Mouse (Mus musculus): ENCODE measurements at regions not wholly inside any gene's neighbourhood (a gene's known extent, or its start where the extent isn't known, plus 50 kb on each side); places are given as distances from the start of the nearest gene placed in this dataset.

GRCm38 (mm10) chr10:21218431-21218830 lies 57.6 kb upstream of the Myb start:
- no peak for DNase-seq (ENCODE audit: low read depth)

DNA sequence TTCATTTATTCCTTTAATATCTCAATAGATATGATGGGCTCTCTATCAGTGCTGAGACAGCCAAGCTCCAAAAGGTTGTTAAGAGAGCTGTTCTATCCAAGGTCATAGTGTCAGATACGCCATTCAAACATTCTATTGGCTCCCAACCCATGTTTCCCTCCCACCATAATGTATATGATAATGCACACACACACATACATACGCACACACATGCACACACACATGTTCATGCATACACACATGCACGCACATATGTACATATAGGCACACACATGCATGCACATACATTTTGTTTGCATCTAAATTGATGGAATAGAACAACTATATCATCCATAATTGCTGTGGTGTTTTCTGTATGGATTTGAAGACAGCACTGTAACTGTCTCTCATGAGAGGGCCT lies 60.0 kb upstream of the Myb start:
- DNase-seq (ENCODE audit: low read depth): no peak

DNA sequence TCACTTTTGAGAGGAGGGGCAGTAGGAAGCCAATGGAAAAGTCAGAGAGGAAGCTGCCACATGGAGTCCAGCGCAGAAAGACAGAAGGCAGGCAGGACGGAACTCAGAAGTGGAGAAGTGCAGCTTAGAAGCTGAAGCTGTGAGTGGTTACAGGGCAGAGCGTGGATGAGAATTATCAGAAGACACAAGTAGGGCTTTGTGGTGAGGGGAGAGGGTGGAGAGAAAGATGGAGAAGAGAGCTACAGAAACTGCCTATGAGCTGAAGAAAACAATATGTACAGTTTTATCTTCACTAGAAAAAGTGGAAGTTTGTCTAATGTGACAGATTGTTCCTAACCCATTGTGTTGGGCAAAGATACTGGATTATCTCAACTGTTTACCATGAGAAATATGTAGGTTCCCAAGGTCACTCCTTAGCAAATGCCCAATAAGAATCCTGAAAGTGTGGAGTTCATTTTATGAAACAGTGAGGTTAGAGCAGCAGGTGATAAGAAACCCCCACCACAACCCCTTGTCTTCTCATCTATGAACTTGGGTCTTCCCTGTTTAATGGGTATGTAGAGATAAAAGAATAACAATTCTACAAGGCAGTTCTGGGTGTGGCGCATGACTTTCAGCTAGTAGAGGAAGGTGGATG lies 60.6 kb upstream of the Myb start:
- no peak for DNase-seq (ENCODE audit: low read depth)

GRCm38 (mm10) chr10:21222104-21223034 lies 61.6 kb upstream of the Myb start:
- DNase-seq (ENCODE audit: low read depth): no peak

- DNase-seq (ENCODE audit: low read depth): no peak
These were observed 62.5 kb upstream of the Myb start for GRCm38 (mm10) chr10:21223104-21223910.

DNA sequence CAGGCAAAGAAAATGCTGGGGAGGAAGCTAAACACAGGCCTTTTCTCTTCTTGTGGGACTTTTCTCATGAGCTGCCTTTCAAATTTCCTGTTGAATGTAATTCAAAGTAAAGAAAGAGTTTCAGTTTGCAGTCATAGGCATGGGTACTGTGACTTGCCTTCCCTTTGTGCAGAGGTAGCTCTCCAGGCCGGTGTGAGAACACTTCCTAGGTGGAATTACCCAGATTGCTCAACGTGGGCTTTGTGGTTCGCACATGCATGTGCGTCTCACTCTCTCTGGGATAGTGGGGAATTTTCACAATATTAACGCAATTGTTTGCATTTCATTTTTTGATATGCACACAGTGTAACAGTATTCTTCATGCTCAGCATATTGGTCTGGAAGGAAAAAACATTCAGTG lies 63.4 kb upstream of the Myb start:
- no peak for DNase-seq (ENCODE audit: low read depth)

- DNase-seq (ENCODE audit: low read depth): no peak
These were observed 65.4 kb upstream of the Myb start for GRCm38 (mm10) chr10:21226210-21226609.

DNA sequence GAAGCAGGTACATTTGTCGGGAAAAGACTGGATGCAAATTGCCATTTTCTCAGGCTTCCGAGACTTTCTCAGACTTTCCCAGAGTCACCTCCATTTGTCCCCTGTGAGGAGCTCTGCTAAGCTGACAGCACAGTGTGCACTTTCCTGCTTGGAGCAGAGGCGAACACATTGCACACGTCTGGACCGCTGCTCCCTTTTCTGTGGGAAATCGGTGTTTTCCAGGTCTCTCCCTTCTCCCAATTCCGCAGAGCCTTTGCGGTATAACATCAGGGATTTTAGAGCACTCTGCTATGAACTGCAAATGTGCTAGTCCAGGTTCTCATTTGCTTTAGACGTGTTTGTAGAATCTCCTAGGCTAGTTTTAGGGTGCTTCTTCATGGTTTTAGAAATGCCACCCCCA lies 67.0 kb upstream of the Myb start:
- no peak for DNase-seq (ENCODE audit: low read depth)

DNA sequence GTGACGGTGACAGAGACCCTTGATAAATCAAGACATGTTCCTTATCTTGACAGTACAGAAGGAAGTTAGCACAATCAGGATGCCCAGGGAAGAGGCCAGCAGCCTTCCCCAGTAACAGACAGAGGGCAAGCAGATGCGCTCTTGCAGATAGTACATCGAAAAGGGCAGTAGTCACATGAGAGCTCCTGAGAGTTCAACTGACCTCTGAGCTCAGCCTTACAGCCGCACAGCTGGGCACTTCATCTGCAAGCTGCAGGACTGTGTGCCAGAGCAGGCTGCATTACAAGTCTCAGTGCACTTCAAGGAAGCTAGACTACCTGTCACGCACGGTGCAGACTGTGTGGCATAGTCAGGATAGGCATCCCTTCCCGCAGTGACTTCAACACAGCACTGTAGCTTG lies 67.2 kb upstream of the Hbs1l start:
- peak; percentile 87 for DNase-seq (ENCODE audit: low read depth)

DNA sequence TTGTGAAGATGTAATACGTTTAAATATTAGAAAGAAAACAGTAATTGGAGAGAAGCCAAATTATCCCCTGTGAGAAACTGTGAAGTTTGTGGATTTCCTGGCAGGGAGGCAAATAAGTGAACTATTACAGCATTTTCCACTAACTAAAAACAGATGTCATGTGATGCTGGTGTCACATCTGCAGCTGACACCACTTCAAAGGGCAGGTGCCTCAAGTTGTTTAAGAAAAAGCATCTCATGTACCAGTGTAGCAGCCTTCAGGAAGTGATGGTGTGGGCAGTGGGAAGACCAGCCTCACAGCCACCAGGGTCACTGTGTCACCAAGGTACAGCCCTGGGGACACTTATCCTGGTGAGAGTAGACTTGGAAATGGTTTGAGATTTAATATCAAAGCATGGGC lies 60.6 kb upstream of the Hbs1l start:
- peak; percentile 31 for DNase-seq (ENCODE audit: low read depth)

- DNase-seq (ENCODE audit: low read depth): no peak
These were observed 58.8 kb upstream of the Hbs1l start for GRCm38 (mm10) chr10:21237000-21237399.

GRCm38 (mm10) chr10:21239451-21239850 lies 56.3 kb upstream of the Hbs1l start:
- peak; percentile 23 for DNase-seq (ENCODE audit: low read depth)

- peak; percentile 46 for DNase-seq (ENCODE audit: low read depth)
These were observed 54.1 kb upstream of the Hbs1l start for GRCm38 (mm10) chr10:21241557-21242222.

- no peak for DNase-seq (ENCODE audit: low read depth)
These were observed 53.1 kb upstream of the Hbs1l start for GRCm38 (mm10) chr10:21242471-21243231.

- DNase-seq (ENCODE audit: low read depth): peak; percentile 40
These were observed 50.8 kb upstream of the Hbs1l start for GRCm38 (mm10) chr10:21244849-21245453.

GRCm38 (mm10) chr10:21245558-21245957 lies 50.2 kb upstream of the Hbs1l start:
- no peak for DNase-seq (ENCODE audit: low read depth)
